In genomic region chr14:105730786-105731185, GRCm38 (mm10) we compare ENCODE assay signal across 8 mouse cellular contexts.
DNase-seq lines count a peak whose midpoint lies in the region; ATAC-seq and TF ChIP-seq lines count a peak whose summit lies in the region.

No protein-coding gene starts in this region.

- peak; percentile 69 to 75 for DNase-seq in cerebellum, postnatal 10 days
- peak; percentile 66 for DNase-seq in kidney, postnatal 0 days (ENCODE audit: low spot score)
- DNase-seq in urinary bladder, postnatal 14 days (ENCODE audit: low spot score), result no peak

- peak overlapping the region; percentile 46 for H3K4me2 ChIP-seq in heart, embryonic 12.5 days
- H3K4me2 ChIP-seq in kidney, postnatal 0 days (ENCODE audit: low read length), result peak overlapping the region; percentile 26; the same call in 1 of the 2 replicates

- peak overlapping the region; percentile 31; the same call in 1 of the 2 replicates for H3K9ac ChIP-seq in heart, embryonic 12.5 days
- 0 out of 2 replicates have a peak overlapping the region, but pooled peaks have one; percentile 9 for H3K9ac ChIP-seq in kidney, postnatal 0 days (ENCODE audit: low read depth, low read length)

- TF ChIP-seq CTCF in kidney, postnatal 0 days (IDR thresholded peaks at IDR 0.05; ENCODE audit: low read depth), result peak; percentile 9; the same call in 1 of the 2 replicates

- H3K4me1 ChIP-seq in megakaryocyte, embryonic 14.5 days, result peaks cover 32% of the 10 kb centered on the region
- peaks cover 17% of the 10 kb centered on the region for H3K4me1 ChIP-seq in heart, embryonic 12.5 days (replicated peaks)
- H3K4me1 ChIP-seq in kidney, postnatal 0 days (replicated peaks; ENCODE audit: insufficient read depth, low read length), result 0 out of 2 replicates have a peak, but pooled peaks cover 9% of the 10 kb centered on the region

- H3K27ac ChIP-seq in heart, embryonic 12.5 days (ENCODE audit: poor library complexity, severe bottlenecking), result peak overlapping the region; percentile 45; the same call in 1 of the 2 replicates
- no peak overlapping the region for H3K27ac ChIP-seq in kidney, postnatal 0 days

- no peaks in the 10 kb centered on the region for H3K9me3 ChIP-seq in megakaryocyte, embryonic 14.5 days
- H3K9me3 ChIP-seq in heart, embryonic 12.5 days (replicated peaks), result no peaks in the 10 kb centered on the region
- no peaks in the 10 kb centered on the region for H3K9me3 ChIP-seq in kidney, postnatal 0 days (replicated peaks; ENCODE audit: low read length)

- H3K36me3 ChIP-seq in megakaryocyte, embryonic 14.5 days (replicated peaks; ENCODE audit: low read length), result no peaks in the 10 kb centered on the region
- no peaks in the 10 kb centered on the region for H3K36me3 ChIP-seq in heart, embryonic 12.5 days
- no peaks in the 10 kb centered on the region for H3K36me3 ChIP-seq in kidney, postnatal 0 days (ENCODE audit: insufficient read depth, low read length)

- no peak for ATAC-seq in megakaryocyte, adult 5-6 weeks (ENCODE audit: poor library complexity, severe bottlenecking)
- no peak for ATAC-seq in heart, embryonic 12.5 days (ENCODE audit: insufficient number of reproducible peaks, low FRiP score)
- ATAC-seq in kidney, postnatal 0 days (replicated peaks; ENCODE audit: low FRiP score, low read depth), result no peak
- ATAC-seq in megakaryocyte progenitor cell, adult 5-6 weeks (replicated peaks; ENCODE audit: poor library complexity), result peak; percentile 73
- ATAC-seq in erythroid progenitor cell, adult 5-6 weeks (replicated peaks; ENCODE audit: low FRiP score, poor library complexity, severe bottlenecking), result no peak

- no peaks in the 10 kb centered on the region for H3K27me3 ChIP-seq in megakaryocyte, embryonic 14.5 days (replicated peaks)
- H3K27me3 ChIP-seq in heart, embryonic 12.5 days (replicated peaks), result no peaks in the 10 kb centered on the region
- no peaks in the 10 kb centered on the region for H3K27me3 ChIP-seq in kidney, postnatal 0 days (ENCODE audit: insufficient read depth, low read length)

- WGBS in heart, embryonic 12.5 days, result 8% methylated on average over 4 of the region's 4 CpGs
- 17% methylated on average over 4 of the region's 4 CpGs for WGBS in kidney, postnatal 0 days

- H3K4me3 ChIP-seq in megakaryocyte, embryonic 14.5 days (replicated peaks), result peak overlapping the region; percentile 29
- H3K4me3 ChIP-seq in heart, embryonic 12.5 days, result no peak overlapping the region
- no peak overlapping the region for H3K4me3 ChIP-seq in kidney, postnatal 0 days (replicated peaks; ENCODE audit: low read depth, low read length)
